Mouse (Mus musculus): ENCODE results near the gene Dio2.
A peak's percentile ranks its signal among the peaks of the same experiment; 100 is the strongest.

GRCm38 (mm10) chr12:90729648-90730047 is 8.6 kb downstream of the Dio2 start:
- TF ChIP-seq POLR2A (IDR thresholded peaks at IDR 0.05; ENCODE audit: insufficient read depth, low read length) (no peak), CTCF (IDR thresholded peaks at IDR 0.05; ENCODE audit: low read depth, low read length) (peak; percentile 88), EP300 (IDR thresholded peaks at IDR 0.05; ENCODE audit: insufficient read depth, low read depth, low read length) (no peak)

Data from ES-Bruce4 (cell line).